Mouse (Mus musculus) bone marrow, adult 2 months (tissue): ENCODE data around the gene Tbxas1. TPM values are rescaled to one million over a fixed set of nuclear protein-coding genes. Genes with fewer than 3 reads are reported as not detected.

Source experiments
- H3K27ac ChIP-seq: fragments of 200-500 bp; 2 replicates; pipeline ENCODE4 v1.5.1; 2012; ENCODE audit warnings: low read depth, mild to moderate bottlenecking, control low read depth, inconsistent platforms, low read length; ENCODE audit not compliant: control insufficient read depth, poor library complexity, insufficient read depth
- H3K4me1 ChIP-seq: fragments of 200-500 bp; 2 replicates; pipeline ENCODE4 v1.6.1; 2011; ENCODE audit warnings: low read length; ENCODE audit not compliant: control insufficient read depth, insufficient read depth
- H3K4me3 ChIP-seq: fragments of 200-500 bp; replicated peaks from 2 replicates; pipeline ENCODE3; 2011; ENCODE audit warnings: mild to moderate bottlenecking, low read depth, low read length, control low read depth; ENCODE audit not compliant: control insufficient read depth
- CTCF ChIP-seq: fragments of 200-500 bp; IDR thresholded peaks from 2 replicates; pipeline ENCODE4 v1.5.1; 2011; ENCODE audit warnings: low read length, control low read depth; ENCODE audit not compliant: control insufficient read depth, insufficient read depth
- POLR2A ChIP-seq: fragments of 200-500 bp; IDR thresholded peaks from 2 replicates; pipeline ENCODE4 v1.6.1; 2011; ENCODE audit warnings: low read depth, mild to moderate bottlenecking, control low read depth, low read length, borderline replicate concordance; ENCODE audit not compliant: control insufficient read depth
- WGBS: fragments of 180-500 bp; shearing (Covaris S2); methylation state at CpG from one replicate; pipeline ENCODE4 v1.1.7; 2018; 5-methylcytosine and 5-hydroxymethylcytosine counted together
- polyA plus RNA-seq: library from polyadenylated mRNA; stranded (reverse); fragments of >200 nt; gene quantifications from 2 replicates; pipeline ENCODE4 v1.2.4, GENCODE M21; 2011; ENCODE audit warnings: low replicate concordance; ENCODE audit not compliant: missing spikeins, insufficient read depth, insufficient read length

Tbxas1 gene
- polyA plus RNA-seq, 1 experiment, result 59.7 TPM

DNA sequence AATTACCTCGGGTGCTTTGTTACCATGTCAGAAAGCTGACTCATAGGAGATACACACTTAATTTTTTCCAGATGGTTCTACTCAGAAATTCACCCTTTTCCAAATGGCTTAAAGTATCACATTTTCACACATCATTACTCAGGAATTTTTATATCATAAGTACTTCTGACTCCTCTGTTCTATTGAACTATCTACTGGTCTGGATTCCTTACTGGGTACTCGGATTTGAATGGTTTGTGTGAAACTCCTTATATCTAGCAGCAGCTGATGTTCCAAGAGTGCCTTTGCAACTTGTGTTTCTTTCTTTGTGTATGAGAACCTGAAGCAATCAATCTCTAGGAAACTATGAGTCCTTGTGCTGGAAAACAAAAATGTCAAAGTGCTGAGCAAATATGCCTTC lies 81.4 kb downstream of the Tbxas1 start:
- Histone ChIP-seq H3K27ac (no peak overlapping the region), H3K4me3 (no peak overlapping the region), H3K4me1 (no peaks in the 10 kb centered on the region; the same call in 1 of the 2 replicates)
- 80% methylated on average over 2 of the region's 2 CpGs for WGBS
- TF ChIP-seq POLR2A (no peak), CTCF (no peak)

GRCm38 (mm10) chr6:38957246-38957645 lies 82.0 kb downstream of the Tbxas1 start:
- Histone ChIP-seq H3K4me3 (no peak overlapping the region), H3K4me1 (no peaks in the 10 kb centered on the region; the same call in 1 of the 2 replicates), H3K27ac (no peak overlapping the region)
- 90% methylated on average over 5 of the region's 5 CpGs for WGBS
- TF ChIP-seq CTCF (no peak), POLR2A (no peak)

DNA sequence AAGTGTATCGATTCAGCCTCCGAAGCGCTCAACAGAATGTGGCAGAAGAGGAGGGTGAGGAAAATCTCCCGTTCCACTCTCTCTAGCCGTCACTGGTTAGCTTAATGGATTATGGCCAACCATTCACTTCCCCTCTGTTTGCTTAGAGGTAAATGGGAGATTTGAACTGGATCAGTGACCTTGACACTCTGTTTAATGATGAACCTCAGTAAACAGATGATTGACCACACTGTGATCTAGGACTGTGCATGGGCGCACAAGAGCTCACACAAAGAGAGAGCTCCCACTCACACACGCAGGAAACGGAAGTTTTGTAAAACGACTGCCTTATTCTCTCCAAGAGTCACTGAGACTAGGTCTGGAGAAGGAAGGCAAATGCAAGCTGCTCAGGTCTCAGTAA lies 84.3 kb downstream of the Tbxas1 start:
- TF ChIP-seq POLR2A, result no peak
- no peak for TF ChIP-seq CTCF
- Histone ChIP-seq H3K27ac (no peak overlapping the region), H3K4me3 (no peak overlapping the region), H3K4me1 (no peaks in the 10 kb centered on the region; the same call in 1 of the 2 replicates)
- 83% methylated on average over 9 of the region's 9 CpGs for WGBS

DNA sequence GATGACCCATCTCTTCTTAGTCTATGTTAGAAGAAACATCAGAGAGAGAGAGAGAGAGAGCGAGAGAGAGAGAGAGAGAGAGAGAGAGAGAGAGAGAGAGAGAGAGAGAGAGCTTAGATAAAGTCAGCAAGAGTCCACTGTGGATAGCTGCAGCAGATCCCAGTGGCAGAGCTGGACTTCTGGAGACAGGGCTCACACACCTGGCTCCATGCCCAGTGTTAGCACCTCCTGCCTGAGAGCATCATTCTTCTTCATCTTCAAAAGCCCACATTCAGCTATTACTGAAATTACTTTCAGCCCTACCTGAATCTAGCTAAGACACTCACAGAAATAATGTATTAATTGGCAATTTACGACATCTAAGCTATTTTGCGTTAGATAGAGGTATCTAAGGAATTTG lies 85.2 kb downstream of the Tbxas1 start:
- H3K4me3 ChIP-seq, result no peak overlapping the region
- no peak overlapping the region for H3K27ac ChIP-seq
- no peak for TF ChIP-seq CTCF
- no peak for TF ChIP-seq POLR2A
- WGBS, result 88% methylated on average over 3 of the region's 3 CpGs
- H3K4me1 ChIP-seq, result no peaks in the 10 kb centered on the region; the same call in 1 of the 2 replicates

DNA sequence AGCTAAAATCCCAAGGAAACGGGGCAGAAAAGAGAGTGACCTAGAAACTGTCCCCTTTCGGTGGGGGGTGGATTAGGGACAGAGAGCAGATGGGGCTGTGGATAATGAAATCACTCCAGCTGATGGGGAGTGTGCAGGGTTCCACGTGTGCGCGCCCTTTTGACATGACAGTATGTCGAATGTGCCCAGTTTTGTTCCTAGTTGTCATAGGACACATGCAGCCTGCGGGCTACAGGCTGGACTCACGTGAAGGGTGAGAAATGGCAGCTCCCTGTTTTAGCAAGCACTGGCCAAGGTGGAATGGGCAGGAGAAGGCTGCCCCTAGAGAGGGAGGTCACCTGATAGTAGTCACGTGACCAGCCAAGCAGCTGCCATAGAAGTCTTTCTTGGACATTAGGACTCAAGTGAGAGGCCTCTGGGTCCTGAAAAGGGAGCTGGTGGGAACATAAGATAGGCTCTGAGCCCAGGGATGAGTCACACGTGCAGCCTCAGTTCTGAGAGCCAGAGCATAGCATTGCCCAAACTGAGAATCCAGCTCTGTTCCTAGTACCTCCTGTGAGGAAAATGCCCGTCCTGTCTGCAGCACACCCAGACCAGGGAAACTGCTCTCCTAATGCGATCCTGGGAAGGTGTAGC lies 85.7 kb downstream of the Tbxas1 start:
- WGBS, result 79% methylated on average over 12 of the region's 12 CpGs
- H3K4me1 ChIP-seq, result no peaks in the 10 kb centered on the region; the same call in 1 of the 2 replicates

DNA sequence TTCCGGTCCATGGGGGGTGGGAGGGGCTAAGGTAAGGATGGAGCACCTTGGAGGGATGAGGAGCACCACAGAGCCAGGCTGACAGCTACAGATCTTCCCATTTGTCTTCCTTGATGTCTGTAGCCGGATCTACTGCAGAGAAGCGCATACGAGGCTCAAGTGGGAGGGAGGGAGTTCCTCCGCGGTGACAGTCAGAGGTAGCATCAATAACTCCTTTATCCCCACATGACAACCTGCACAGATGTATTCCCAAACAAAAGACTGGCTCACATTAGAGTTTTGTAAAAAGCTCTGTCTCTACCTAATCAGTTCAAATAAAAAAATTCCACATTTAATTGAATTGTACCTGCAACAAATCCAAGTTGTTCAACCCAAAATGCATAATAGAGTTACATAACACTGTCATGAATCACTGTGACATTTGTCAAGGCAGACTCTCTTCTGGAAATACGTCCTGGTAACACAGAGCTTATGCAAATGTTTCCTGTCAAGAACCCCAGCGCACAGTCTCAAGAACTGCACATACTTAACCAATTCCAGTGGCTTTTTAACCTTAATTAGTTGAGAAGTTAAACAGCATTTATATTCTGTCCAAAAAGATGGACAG lies 86.3 kb downstream of the Tbxas1 start:
- H3K4me1 ChIP-seq, result peaks cover under 1% of the 10 kb centered on the region
- TF ChIP-seq CTCF, result no peak
- TF ChIP-seq POLR2A, result no peak
- WGBS, result 73% methylated on average over 8 of the region's 8 CpGs
- H3K4me3 ChIP-seq, result no peak overlapping the region
- no peak overlapping the region for H3K27ac ChIP-seq

More for the DNA sequence above, 85.7 kb downstream of the Tbxas1 start:
- TF ChIP-seq POLR2A (no peak), CTCF (no peak)
- Histone ChIP-seq H3K4me3 (no peak overlapping the region), H3K27ac (no peak overlapping the region)

DNA sequence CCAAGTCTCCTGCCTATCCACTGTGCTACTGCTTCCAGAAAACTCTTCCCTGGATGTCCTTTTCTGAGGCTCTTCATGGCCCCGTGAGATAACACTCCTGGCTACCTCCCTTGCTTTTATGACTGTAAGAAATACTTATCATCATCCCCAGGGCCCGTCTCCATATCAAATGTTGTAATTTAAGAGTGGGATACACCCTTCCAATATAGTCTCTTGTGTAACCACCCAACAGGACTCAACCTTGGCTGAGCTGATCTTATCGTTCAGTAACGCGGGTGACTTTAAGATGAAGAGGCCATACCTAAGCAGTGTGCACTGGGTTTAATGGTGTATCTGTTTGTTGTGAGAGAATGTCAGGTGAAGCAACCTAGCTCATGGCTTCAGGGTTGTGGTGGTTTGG lies 91.6 kb downstream of the Tbxas1 start:
- TF ChIP-seq CTCF, result no peak
- 69% methylated on average over 5 of the region's 5 CpGs for WGBS
- peaks cover 2% of the 10 kb centered on the region for H3K4me1 ChIP-seq
- no peak overlapping the region for H3K4me3 ChIP-seq
- no peak overlapping the region for H3K27ac ChIP-seq

- no peak overlapping the region for H3K4me3 ChIP-seq
- no peak for TF ChIP-seq POLR2A
- no peak for TF ChIP-seq CTCF
- peaks cover 2% of the 10 kb centered on the region for H3K4me1 ChIP-seq
- H3K27ac ChIP-seq, result no peak overlapping the region
- 59% methylated on average over 6 of the region's 6 CpGs for WGBS
These were observed 92.1 kb downstream of the Tbxas1 start for GRCm38 (mm10) chr6:38967288-38967687.
